Mouse (Mus musculus) CH12.LX (cell line): ENCODE data around the gene Helz. TPM values are rescaled to one million over a fixed set of nuclear protein-coding genes. Genes with fewer than 3 reads are reported as not detected.
A peak's percentile ranks its signal among the peaks of the same experiment; 100 is the strongest.

ENCODE experiments used
- DNase-seq: peaks from one replicate; pipeline ENCODE4 v3.0.0-alpha.2; 2013; ENCODE audit errors: extremely low read depth
- H3K27ac ChIP-seq: 2 replicates; pipeline ENCODE4 v1.5.1; 2012; ENCODE audit warnings: low read depth, mild to moderate bottlenecking, control low read depth, moderate library complexity; ENCODE audit not compliant: insufficient read depth
- H3K27me3 ChIP-seq: replicated peaks from 2 replicates; pipeline ENCODE3; 2012; ENCODE audit warnings: inconsistent platforms
- H3K36me3 ChIP-seq, 2 experiments: replicated peaks in 1 of 2; 2 replicates each; pipeline versions ENCODE3 to v1.6.1; 2012; ENCODE audit warnings: inconsistent platforms in 1 of 2, low read length in 1 of 2, mild to moderate bottlenecking in 1 of 2, mixed read lengths in 1 of 2, moderate library complexity in 1 of 2; ENCODE audit not compliant: control insufficient read depth in 1 of 2, insufficient read depth in 1 of 2
- H3K4me1 ChIP-seq, 2 experiments: 2 replicates each; pipeline ENCODE4 v1.6.1; 2012; ENCODE audit warnings: inconsistent platforms in 1 of 2, moderate library complexity in 1 of 2; ENCODE audit not compliant: insufficient read depth in 2 of 2, control insufficient read depth in 1 of 2
- H3K4me2 ChIP-seq: 2 replicates; pipeline ENCODE4 v1.6.1; 2012; ENCODE audit warnings: low read depth, mild to moderate bottlenecking, control low read depth; ENCODE audit not compliant: poor library complexity, insufficient read depth, severe bottlenecking
- H3K4me3 ChIP-seq, 3 experiments: fragments of 150-350 bp in 1 of 3; sonication (generic) in 1 of 3; replicated peaks in 1 of 3; 2 replicates each; pipeline versions ENCODE3 to v1.5.1; 2011 to 2012; ENCODE audit warnings: low read depth in 2 of 3, low read length in 2 of 3, mild to moderate bottlenecking in 2 of 3, moderate library complexity in 2 of 3, control low read depth in 1 of 3, improper control_type of control experiment in 1 of 3, inconsistent platforms in 1 of 3, mixed read lengths in 1 of 3; ENCODE audit not compliant: poor library complexity in 1 of 3
- H3K79me2 ChIP-seq: replicated peaks from 2 replicates; pipeline ENCODE4 v1.6.1; 2012; ENCODE audit warnings: mild to moderate bottlenecking, moderate library complexity; ENCODE audit not compliant: control insufficient read depth, poor library complexity, insufficient read depth, severe bottlenecking; ENCODE audit errors: extremely low read depth
- H3K9ac ChIP-seq: 2 replicates; pipeline ENCODE4 v1.6.1; 2012; ENCODE audit warnings: low read depth, mild to moderate bottlenecking, control low read depth, moderate library complexity; ENCODE audit not compliant: insufficient read depth
- H3K9me3 ChIP-seq: replicated peaks from 2 replicates; pipeline ENCODE3; 2012; ENCODE audit warnings: low read length, inconsistent platforms, mixed read lengths
- BHLHE40 ChIP-seq: IDR thresholded peaks from 2 replicates; pipeline ENCODE4 v1.6.1; 2011; ENCODE audit warnings: mild to moderate bottlenecking, low read depth, low read length, improper control_type of control experiment
- CHD1 ChIP-seq: IDR thresholded peaks from 2 replicates; pipeline ENCODE4 v1.6.1; 2012; ENCODE audit warnings: low read depth, low read length, improper control_type of control experiment, inconsistent platforms
- CHD2 ChIP-seq: IDR thresholded peaks from 2 replicates; pipeline ENCODE4 v1.6.1; 2011; ENCODE audit warnings: low read length, improper control_type of control experiment
- CTCF ChIP-seq, 2 experiments: IDR thresholded peaks in 1 of 2; conservative IDR thresholded peaks in 1 of 2; 2 replicates each; pipeline ENCODE4 v1.5.1; 2011 to 2012; ENCODE audit warnings: low read depth in 2 of 2, low read length in 2 of 2, improper control_type of control experiment in 1 of 2, inconsistent platforms in 1 of 2, mild to moderate bottlenecking in 1 of 2, moderate library complexity in 1 of 2
- EP300 ChIP-seq: IDR thresholded peaks from 2 replicates; pipeline ENCODE4 v1.6.1; 2011; ENCODE audit warnings: low read length, improper control_type of control experiment
- GABPA ChIP-seq: IDR thresholded peaks from 2 replicates; pipeline ENCODE4 v1.6.1; 2012; ENCODE audit warnings: low read depth, low read length, improper control_type of control experiment, inconsistent platforms; ENCODE audit not compliant: insufficient replicate concordance
- JUN ChIP-seq: IDR thresholded peaks from 2 replicates; pipeline ENCODE4 v1.6.1; 2011; ENCODE audit warnings: low read depth, mild to moderate bottlenecking, low read length, improper control_type of control experiment, moderate library complexity; ENCODE audit not compliant: insufficient read depth
- MAFK ChIP-seq: IDR thresholded peaks from 2 replicates; pipeline ENCODE4 v1.6.1; 2011; ENCODE audit warnings: low read length, improper control_type of control experiment; ENCODE audit not compliant: insufficient replicate concordance
- MAX ChIP-seq: IDR thresholded peaks from 2 replicates; pipeline ENCODE4 v1.6.1; 2011; ENCODE audit warnings: low read length, improper control_type of control experiment
- MAZ ChIP-seq: IDR thresholded peaks from 2 replicates; pipeline ENCODE4 v1.6.1; 2012; ENCODE audit warnings: low read depth, mild to moderate bottlenecking, inconsistent platforms, low read length, improper control_type of control experiment, moderate library complexity
- NELFE ChIP-seq: IDR thresholded peaks from 2 replicates; pipeline ENCODE4 v1.6.1; 2011; ENCODE audit warnings: low read depth, low read length, improper control_type of control experiment
- PAX5 ChIP-seq: IDR thresholded peaks from 2 replicates; pipeline ENCODE4 v1.6.1; 2012; ENCODE audit warnings: low read length, inconsistent platforms, mixed read lengths
- POLR2AphosphoS2 ChIP-seq: IDR thresholded peaks from 2 replicates; pipeline ENCODE4 v1.6.1; 2011; ENCODE audit warnings: low read depth, low read length, improper control_type of control experiment
- UBTF ChIP-seq: IDR thresholded peaks from 2 replicates; pipeline ENCODE4 v1.6.1; 2012; ENCODE audit warnings: low read depth, mild to moderate bottlenecking, inconsistent platforms, low read length, improper control_type of control experiment, moderate library complexity
- USF1 ChIP-seq: IDR thresholded peaks from 2 replicates; pipeline ENCODE4 v1.6.1; 2014; ENCODE audit warnings: low read depth, mild to moderate bottlenecking, inconsistent platforms, low read length, improper control_type of control experiment
- USF2 ChIP-seq: conservative IDR thresholded peaks from 2 replicates; pipeline ENCODE4 v1.6.1; 2011; ENCODE audit warnings: low read depth, low read length, improper control_type of control experiment
- ZMIZ1 ChIP-seq: IDR thresholded peaks from 2 replicates; pipeline ENCODE4 v1.6.1; 2012; ENCODE audit warnings: low read depth, mild to moderate bottlenecking, inconsistent platforms, low read length, improper control_type of control experiment
- dilution Hi-C: fragments of 300-500 bp; cut with MboI; formaldehyde crosslinking; loops from 2 replicates; pipeline ENCODE4 v1.14.3; 2020; ENCODE audit warnings: low sequenced_read_pairs; ENCODE audit not compliant: extremely low pct_unique_long_range_greater_than_20kb, extremely low pct_ligation_motif_present
- in situ Hi-C: fragments of 300-500 bp; cut with MboI; formaldehyde crosslinking; loops from 3 replicates; pipeline ENCODE4 v1.14.3; 2019; ENCODE audit warnings: low sequenced_read_pairs, low pct_ligation_motif_present, low pct_unique_long_range_greater_than_20kb, mixed read lengths
- polyA plus RNA-seq: library from polyadenylated mRNA; unstranded; fragments of >175 nt; gene quantifications from 2 replicates; pipeline ENCODE4 v1.2.1, GENCODE M21; 2012; ENCODE audit warnings: low read depth; ENCODE audit not compliant: insufficient read length
- total RNA-seq, 2 experiments: library from RNA; depleted of rRNA; stranded (reverse); fragments of 300-350 nt in 1 of 2; fragments of >200 nt in 1 of 2; gene quantifications; 2 replicates each; pipeline ENCODE4 v1.2.3; 2012 to 2014

The Helz gene
- total and polyA plus RNA-seq, 3 experiments, result 11.5 to 44.4 (median 22.2) TPM

DNA sequence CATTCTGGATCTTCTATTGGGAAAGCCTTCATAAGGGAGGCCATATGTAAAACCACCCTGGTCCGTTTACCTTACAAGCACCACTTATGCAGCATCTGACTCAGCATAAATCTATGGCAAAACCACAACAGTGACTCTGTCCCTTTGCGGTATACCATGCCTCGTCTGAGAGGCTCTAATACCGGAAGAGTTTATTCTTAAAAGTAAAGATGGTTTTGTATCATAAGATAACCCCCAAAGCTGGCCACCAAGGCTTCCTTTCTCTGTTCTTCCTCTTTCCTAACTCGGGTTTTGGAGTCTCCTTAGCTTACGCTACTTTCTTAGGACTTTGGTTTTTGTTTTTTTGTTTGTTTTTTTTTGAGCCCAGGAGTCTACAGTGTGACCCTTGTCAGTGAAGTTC lies 145.6 kb downstream of the Helz start:
- no peak for DNase-seq
- in situ Hi-C loops (no loop called here), dilution Hi-C loops (no loop called here)
- TF ChIP-seq MAFK (peak; percentile 81), CHD2 (no peak)
- peaks cover 3 to 12% of the 10 kb centered on the region in 2 experiments; a peak in 3 of 4 replicates for H3K4me1 ChIP-seq
- H3K27me3 ChIP-seq, result no peaks in the 10 kb centered on the region
- no peak overlapping the region for H3K4me2 ChIP-seq
- H3K4me3 ChIP-seq, result no peak overlapping the region
- H3K27ac ChIP-seq, result no peak overlapping the region
- peaks cover 6 to 7% of the 10 kb centered on the region in 2 experiments for H3K36me3 ChIP-seq
- peaks cover 4% of the 10 kb centered on the region for H3K9me3 ChIP-seq
- no peaks in the 10 kb centered on the region for H3K79me2 ChIP-seq
- no peak overlapping the region for H3K9ac ChIP-seq

- in situ Hi-C loops, result no loop called here
- H3K4me2 ChIP-seq, result no peak overlapping the region
- TF ChIP-seq MAX (no peak), USF2 (no peak), CHD1 (no peak), JUN (no peak), PAX5 (no peak), UBTF (no peak)
- TF ChIP-seq, all 38 proteins: peak for 0
- no peak overlapping the region for H3K4me3 ChIP-seq
- H3K4me1 ChIP-seq, result peaks cover 5 to 14% of the 10 kb centered on the region in 2 experiments; a peak in 2 of 4 replicates
- dilution Hi-C loops, result no loop called here
- no peaks in the 10 kb centered on the region for H3K36me3 ChIP-seq
- no peak for DNase-seq
- H3K9ac ChIP-seq, result no peak overlapping the region
- peaks cover 4% of the 10 kb centered on the region for H3K9me3 ChIP-seq
- H3K27me3 ChIP-seq, result no peaks in the 10 kb centered on the region
- H3K27ac ChIP-seq, result no peak overlapping the region
- H3K79me2 ChIP-seq, result no peaks in the 10 kb centered on the region
Measured at GRCm38 (mm10) chr11:107699967-107700366, 152.2 kb downstream of the Helz start.

GRCm38 (mm10) chr11:107703272-107704134 lies 155.8 kb downstream of the Helz start:
- no peaks in the 10 kb centered on the region for H3K27me3 ChIP-seq
- H3K4me3 ChIP-seq, result no peak overlapping the region
- DNase-seq, result no peak
- no peak overlapping the region for H3K9ac ChIP-seq
- peaks cover 3 to 11% of the 10 kb centered on the region in 2 experiments; a peak in 1 of 4 replicates for H3K4me1 ChIP-seq
- no peaks in the 10 kb centered on the region for H3K36me3 ChIP-seq
- H3K4me2 ChIP-seq, result no peak overlapping the region
- no peaks in the 10 kb centered on the region for H3K9me3 ChIP-seq
- no peak for TF ChIP-seq ZMIZ1
- no peak for TF ChIP-seq MAZ
- no peak for TF ChIP-seq EP300
- no peak for TF ChIP-seq NELFE
- TF ChIP-seq BHLHE40, result no peak
- TF ChIP-seq POLR2AphosphoS2, result no peak
- TF ChIP-seq USF1, result no peak
- no peak for TF ChIP-seq GABPA
- TF ChIP-seq CTCF (conservative IDR thresholded peaks at IDR 0.05 in 1 of 2, IDR thresholded peaks at IDR 0.05 in 1 of 2; ENCODE audit: low read depth in 2 of 2, low read length in 2 of 2), result no peak
- TF ChIP-seq, all 38 proteins: peak for 0
- in situ Hi-C loops, result no loop called here
- Histone ChIP-seq H3K79me2 (no peaks in the 10 kb centered on the region), H3K27ac (no peak overlapping the region)
- dilution Hi-C loops, result no loop called here
